Mouse (Mus musculus) liver, embryonic 11.5 days (tissue): ENCODE data around the gene Ormdl2. TPM values are rescaled to one million over a fixed set of nuclear protein-coding genes. Genes with fewer than 3 reads are reported as not detected.

Source experiments
- ATAC-seq: fragments of 200-750 bp; cut with Nextera tagmentation; replicated peaks from 2 replicates; pipeline ENCODE4 v1.8.0; 2017; ENCODE audit warnings: moderate number of reproducible peaks, mild to moderate bottlenecking, moderate TSS enrichment, moderate library complexity; ENCODE audit not compliant: low FRiP score
- DNase-seq: peaks from one replicate; pipeline ENCODE4 v3.0.0-alpha.2; 2017; ENCODE audit warnings: low spot score
- H3K27ac ChIP-seq: fragments of 300-500 bp; sonication (generic); 2 replicates; pipeline ENCODE4 v1.5.1; 2014; ENCODE audit warnings: mild to moderate bottlenecking, low read depth, low read length, control low read depth
- H3K27me3 ChIP-seq: fragments of 300-500 bp; sonication (generic); replicated peaks from 2 replicates; pipeline ENCODE4 v1.6.1; 2014; ENCODE audit warnings: low read length, mixed read lengths; ENCODE audit not compliant: control insufficient read depth, insufficient read depth
- H3K36me3 ChIP-seq: fragments of 300-500 bp; sonication (generic); 2 replicates; pipeline ENCODE4 v1.6.1; 2014; ENCODE audit warnings: mild to moderate bottlenecking, low read length, moderate library complexity, mixed read lengths; ENCODE audit not compliant: control insufficient read depth, insufficient read depth
- H3K4me1 ChIP-seq: fragments of 300-500 bp; sonication (generic); replicated peaks from 2 replicates; pipeline ENCODE4 v1.6.1; 2014; ENCODE audit warnings: low read length, mixed read lengths; ENCODE audit not compliant: control insufficient read depth, insufficient read depth
- H3K4me2 ChIP-seq: fragments of 300-500 bp; sonication (generic); 2 replicates; pipeline ENCODE4 v1.6.1; 2014; ENCODE audit warnings: mild to moderate bottlenecking, control low read depth, moderate library complexity
- H3K4me3 ChIP-seq: fragments of 300-500 bp; sonication (generic); 2 replicates; pipeline ENCODE4 v1.5.1; 2014; ENCODE audit warnings: low read depth, low read length, control low read depth
- H3K9ac ChIP-seq: fragments of 300-500 bp; sonication (generic); 2 replicates; pipeline ENCODE4 v1.6.1; 2014; ENCODE audit warnings: low read depth, low read length, control low read depth
- H3K9me3 ChIP-seq: fragments of 300-500 bp; sonication (generic); 2 replicates; pipeline ENCODE4 v1.6.1; 2016; ENCODE audit warnings: low read length, inconsistent platforms, mixed read lengths; ENCODE audit not compliant: control insufficient read depth
- WGBS: fragments of 180-500 bp; shearing (Covaris S2); extraction: QIAGEN DNeasy Blood & Tissue Kit; methylation state at CpG from one replicate; pipeline ENCODE4 v1.1.7; 2014; 5-methylcytosine and 5-hydroxymethylcytosine counted together
- polyA plus RNA-seq: library from polyadenylated mRNA; unstranded; fragments of >200 nt; fragmentation: Nextera tagmentation; extraction: Ambion mirVana; gene quantifications from 2 replicates; pipeline ENCODE4 v1.2.1, GENCODE M21; 2014

Ormdl2 gene
- polyA plus RNA-seq, 1 experiment from 2014 or later: 114 TPM

- DNase-seq (no peak), ATAC-seq (no peak)
- Histone ChIP-seq H3K4me2 (no peak overlapping the region), H3K27me3 (no peaks in the 10 kb centered on the region), H3K4me1 (peaks cover 3% of the 10 kb centered on the region), H3K4me3 (no peak overlapping the region), H3K36me3 (0 out of 2 replicates have a peak, but pooled peaks cover 2% of the 10 kb centered on the region), H3K9me3 (no peaks in the 10 kb centered on the region), H3K9ac (no peak overlapping the region), H3K27ac (no peak overlapping the region)
- 95% methylated on average over 8 of the region's 8 CpGs for WGBS
These were observed 22.8 kb downstream of the Ormdl2 start for GRCm38 (mm10) chr10:128798676-128799075.

GRCm38 (mm10) chr10:128795581-128795980 is 25.9 kb downstream of the Ormdl2 start:
- 95% methylated on average over 3 of the region's 3 CpGs for WGBS
- H3K4me2 ChIP-seq: no peak overlapping the region
- ATAC-seq (no peak), DNase-seq (no peak)
- H3K4me3 ChIP-seq: no peak overlapping the region
- no peaks in the 10 kb centered on the region for H3K9me3 ChIP-seq
- H3K9ac ChIP-seq: no peak overlapping the region
- H3K36me3 ChIP-seq: 0 out of 2 replicates have a peak, but pooled peaks cover 2% of the 10 kb centered on the region
- no peaks in the 10 kb centered on the region for H3K4me1 ChIP-seq
- no peak overlapping the region for H3K27ac ChIP-seq
- no peaks in the 10 kb centered on the region for H3K27me3 ChIP-seq

GRCm38 (mm10) chr10:128794391-128794790 is 27.1 kb downstream of the Ormdl2 start:
- Histone ChIP-seq H3K27ac (no peak overlapping the region), H3K36me3 (0 out of 2 replicates have a peak, but pooled peaks cover 2% of the 10 kb centered on the region), H3K4me1 (no peaks in the 10 kb centered on the region), H3K4me2 (no peak overlapping the region), H3K9ac (no peak overlapping the region), H3K27me3 (no peaks in the 10 kb centered on the region), H3K4me3 (no peak overlapping the region), H3K9me3 (no peaks in the 10 kb centered on the region)
- 80% methylated on average over 5 of the region's 5 CpGs for WGBS
- no peak for DNase-seq
- ATAC-seq: no peak

GRCm38 (mm10) chr10:128793258-128793657 is 28.2 kb downstream of the Ormdl2 start:
- no peak for DNase-seq
- Histone ChIP-seq H3K9me3 (no peaks in the 10 kb centered on the region), H3K9ac (no peak overlapping the region), H3K36me3 (no peaks in the 10 kb centered on the region), H3K27ac (no peak overlapping the region), H3K4me3 (no peak overlapping the region), H3K4me1 (no peaks in the 10 kb centered on the region), H3K4me2 (no peak overlapping the region), H3K27me3 (no peaks in the 10 kb centered on the region)
- 94% methylated on average over 1 of the region's 1 CpGs for WGBS
- no peak for ATAC-seq

GRCm38 (mm10) chr10:128792041-128792440 is 29.4 kb downstream of the Ormdl2 start:
- DNase-seq (no peak), ATAC-seq (no peak)
- H3K9ac ChIP-seq: no peak overlapping the region
- H3K4me1 ChIP-seq: no peaks in the 10 kb centered on the region
- no peak overlapping the region for H3K4me2 ChIP-seq
- H3K27ac ChIP-seq: no peak overlapping the region
- H3K36me3 ChIP-seq: no peaks in the 10 kb centered on the region
- H3K27me3 ChIP-seq: no peaks in the 10 kb centered on the region
- no peaks in the 10 kb centered on the region for H3K9me3 ChIP-seq
- no peak overlapping the region for H3K4me3 ChIP-seq

GRCm38 (mm10) chr10:128790398-128791124 is 30.9 kb downstream of the Ormdl2 start, which contains the start of gene Mmp19:
Gene Mmp19 (plus strand): TSS chr10:128790910.
- 64% methylated on average over 7 of the region's 7 CpGs for whole genome bisulfite sequencing
- DNase-seq: no peak
- peak within 1 kb of the TSS; percentile 58; the same call in 1 of the 2 replicates for H3K27ac ChIP-seq

GRCm38 (mm10) chr10:128780200-128780599 is 41.2 kb downstream of the Ormdl2 start:
- ATAC-seq (no peak), DNase-seq (no peak)
- 55% methylated on average over 1 of the region's 1 CpGs for WGBS
- no peaks in the 10 kb centered on the region for H3K27me3 ChIP-seq
- H3K36me3 ChIP-seq: no peaks in the 10 kb centered on the region
- H3K4me3 ChIP-seq: no peak overlapping the region
- 0 out of 2 replicates have a peak, but pooled peaks cover 3% of the 10 kb centered on the region for H3K4me1 ChIP-seq
- no peak overlapping the region for H3K27ac ChIP-seq
- no peak overlapping the region for H3K4me2 ChIP-seq
- H3K9me3 ChIP-seq: no peaks in the 10 kb centered on the region
- no peak overlapping the region for H3K9ac ChIP-seq

More at GRCm38 (mm10) chr10:128790398-128791124, 30.9 kb downstream of the Ormdl2 start, which contains the start of gene Mmp19:
- H3K9me3 ChIP-seq: no peaks in the 10 kb centered on the region
- H3K9ac ChIP-seq: no peak within 1 kb of the TSS; the same call in 1 of the 2 replicates
- H3K4me2 ChIP-seq: peak within 1 kb of the TSS; percentile 42
- H3K4me3 ChIP-seq: peak within 1 kb of the TSS; percentile 31
- H3K36me3 ChIP-seq: no peaks in the 10 kb centered on the region
- no peaks in the 10 kb centered on the region for H3K27me3 ChIP-seq
- H3K4me1 ChIP-seq: no peaks in the 10 kb centered on the region
- peak; percentile 57 for ATAC-seq

- H3K4me2 ChIP-seq: no peak overlapping the region
- 0 out of 2 replicates have a peak, but pooled peaks cover 3% of the 10 kb centered on the region for H3K4me1 ChIP-seq
- H3K4me3 ChIP-seq: no peak overlapping the region
- 30% methylated on average over 8 of the region's 8 CpGs for WGBS
- no peaks in the 10 kb centered on the region for H3K27me3 ChIP-seq
- no peak overlapping the region for H3K9ac ChIP-seq
- ATAC-seq: peak; percentile 76
- no peaks in the 10 kb centered on the region for H3K9me3 ChIP-seq
- DNase-seq: no peak
- H3K36me3 ChIP-seq: no peaks in the 10 kb centered on the region
- H3K27ac ChIP-seq: peak overlapping the region; percentile 36; the same call in 1 of the 2 replicates
These were observed 42.2 kb downstream of the Ormdl2 start for GRCm38 (mm10) chr10:128779011-128779795.
